Mouse (Mus musculus) small intestine, adult 2 months (tissue): ENCODE results near the gene Trim17.

Source experiments
- CTCF ChIP-seq: fragments of 200-500 bp; IDR thresholded peaks from 2 replicates; pipeline ENCODE4 v1.5.1; 2012; ENCODE audit warnings: low read depth, mild to moderate bottlenecking, control low read depth, inconsistent platforms, low read length, moderate library complexity, mixed read lengths; ENCODE audit not compliant: insufficient replicate concordance, insufficient read length; ENCODE audit errors: extremely low read depth
- POLR2A ChIP-seq: fragments of 200-500 bp; IDR thresholded peaks from 2 replicates; pipeline ENCODE4 v1.6.1; 2012; ENCODE audit warnings: low read depth, mild to moderate bottlenecking, control low read depth, inconsistent platforms, low read length, moderate library complexity

- TF ChIP-seq POLR2A (no peak), CTCF (no peak)
These were observed 36.3 kb downstream of the Trim17 start for GRCm38 (mm10) chr11:58990794-58991193.
